Mouse (Mus musculus): ENCODE measurements around the gene Gm12216. TPM values are rescaled to one million over a fixed set of nuclear protein-coding genes. Genes with fewer than 3 reads are reported as not detected.

Gm12216 gene
- total and polyA plus RNA-seq, 3 experiments: not detected

GRCm38 (mm10) chr11:53777736-53778135 is 81.3 kb downstream of the Gm12216 start:
- H3K9ac ChIP-seq (ENCODE audit: control insufficient read depth, low read depth, low read length, poor library complexity, severe bottlenecking): no peak overlapping the region
- no peak overlapping the region for H3K4me3 ChIP-seq (ENCODE audit: control insufficient read depth in 1 of 2, insufficient read depth in 1 of 2, low read depth in 2 of 2, low read length in 2 of 2)
- peaks cover 0 to 9% of the 10 kb centered on the region in 2 experiments; a peak in 2 of 4 replicates for H3K36me3 ChIP-seq (ENCODE audit: control insufficient read depth in 1 of 2, insufficient read depth in 2 of 2, low read length in 2 of 2)
- H3K27me3 ChIP-seq (ENCODE audit: control insufficient read depth in 1 of 2, insufficient read depth in 2 of 2, low read length in 2 of 2): no peaks in the 10 kb centered on the region
- peaks cover 7 to 17% of the 10 kb centered on the region in 2 experiments; a peak in 3 of 4 replicates for H3K4me1 ChIP-seq (ENCODE audit: control insufficient read depth in 1 of 2, insufficient read depth in 2 of 2, low read length in 2 of 2)
- no peak for DNase-seq (ENCODE audit: low read depth, low spot score)
- H3K27ac ChIP-seq (ENCODE audit: control insufficient read depth, low read depth, low read length): no peak overlapping the region
- H3K9me3 ChIP-seq (replicated peaks; ENCODE audit: insufficient read depth, low read length): no peaks in the 10 kb centered on the region
- TF ChIP-seq USF1 (IDR thresholded peaks at IDR 0.05; ENCODE audit: low read depth, low read length) (no peak), MXI1 (IDR thresholded peaks at IDR 0.05; ENCODE audit: low read depth, low read length) (no peak), SMC3 (IDR thresholded peaks at IDR 0.05; ENCODE audit: low read depth, low read length) (no peak), MYC (IDR thresholded peaks at IDR 0.05; ENCODE audit: low read depth, low read length) (no peak), UBTF (IDR thresholded peaks at IDR 0.05; ENCODE audit: borderline replicate concordance, insufficient read depth, low read depth, low read length) (no peak), HCFC1 (IDR thresholded peaks at IDR 0.05; ENCODE audit: low read depth, low read length) (no peak), TAL1 (IDR thresholded peaks at IDR 0.05; ENCODE audit: low read length) (no peak), POLR2AphosphoS2 (IDR thresholded peaks at IDR 0.05; ENCODE audit: low read length) (no peak), KAT2A (conservative IDR thresholded peaks at IDR 0.05; ENCODE audit: low read depth, low read length) (no peak)
- H3K79me2 ChIP-seq (ENCODE audit: control insufficient read depth, insufficient read depth, low read length, poor library complexity): no peaks in the 10 kb centered on the region

- H3K4me1 ChIP-seq (ENCODE audit: control insufficient read depth in 1 of 2, insufficient read depth in 2 of 2, low read length in 2 of 2): peaks cover 6 to 15% of the 10 kb centered on the region in 2 experiments; a peak in 3 of 4 replicates
Measured at GRCm38 (mm10) chr11:53774659-53775255, 84.3 kb downstream of the Gm12216 start.

GRCm38 (mm10) chr11:53773641-53774360 is 85.3 kb downstream of the Gm12216 start:
- no peak for DNase-seq (ENCODE audit: low read depth, low spot score)
- Histone ChIP-seq H3K4me3 (ENCODE audit: control insufficient read depth in 1 of 2, insufficient read depth in 1 of 2, low read depth in 2 of 2, low read length in 2 of 2) (no peak overlapping the region), H3K4me1 (ENCODE audit: control insufficient read depth in 1 of 2, insufficient read depth in 2 of 2, low read length in 2 of 2) (peaks cover 0 to 10% of the 10 kb centered on the region in 2 experiments; a peak in 2 of 4 replicates), H3K9ac (ENCODE audit: control insufficient read depth, low read depth, low read length, poor library complexity, severe bottlenecking) (no peak overlapping the region), H3K79me2 (ENCODE audit: control insufficient read depth, insufficient read depth, low read length, poor library complexity) (no peaks in the 10 kb centered on the region), H3K9me3 (replicated peaks; ENCODE audit: insufficient read depth, low read length) (no peaks in the 10 kb centered on the region), H3K27me3 (ENCODE audit: control insufficient read depth in 1 of 2, insufficient read depth in 2 of 2, low read length in 2 of 2) (peaks cover 0 to 4% of the 10 kb centered on the region in 2 experiments; a peak in 1 of 4 replicates), H3K36me3 (ENCODE audit: control insufficient read depth in 1 of 2, insufficient read depth in 2 of 2, low read length in 2 of 2) (peaks cover 0 to 2% of the 10 kb centered on the region in 2 experiments; a peak in 2 of 4 replicates), H3K27ac (ENCODE audit: control insufficient read depth, low read depth, low read length) (no peak overlapping the region)
- TF ChIP-seq ETS1 (IDR thresholded peaks at IDR 0.05; ENCODE audit: low read depth, low read length) (no peak), BHLHE40 (IDR thresholded peaks at IDR 0.05; ENCODE audit: borderline replicate concordance, low read depth, low read length) (no peak), ELF1 (IDR thresholded peaks at IDR 0.05; ENCODE audit: low read depth, low read length) (no peak), JUND (IDR thresholded peaks at IDR 0.05; ENCODE audit: low read depth, low read length) (no peak), TBP (IDR thresholded peaks at IDR 0.05; ENCODE audit: low read depth, low read length) (no peak), CHD1 (IDR thresholded peaks at IDR 0.05; ENCODE audit: low read depth, low read length) (no peak), USF2 (IDR thresholded peaks at IDR 0.05; ENCODE audit: borderline replicate concordance in 1 of 2, insufficient read depth in 1 of 2, low read depth in 1 of 2, low read length in 2 of 2) (no peak), MYC (IDR thresholded peaks at IDR 0.05; ENCODE audit: low read depth, low read length) (no peak), SMC3 (IDR thresholded peaks at IDR 0.05; ENCODE audit: low read depth, low read length) (no peak), CHD2 (IDR thresholded peaks at IDR 0.05; ENCODE audit: low read length) (no peak), CTCF (IDR thresholded peaks at IDR 0.05 in 2 of 3, conservative IDR thresholded peaks at IDR 0.05 in 1 of 3; ENCODE audit: control insufficient read depth in 1 of 3, insufficient read depth in 1 of 3, low read depth in 2 of 3, low read length in 3 of 3, poor library complexity in 1 of 3, severe bottlenecking in 1 of 3) (no peak), KAT2A (conservative IDR thresholded peaks at IDR 0.05; ENCODE audit: low read depth, low read length) (no peak), POLR2A (IDR thresholded peaks at IDR 0.05; ENCODE audit: control insufficient read depth in 1 of 2, insufficient read depth in 1 of 2, low read depth in 1 of 2, low read length in 2 of 2, poor library complexity in 1 of 2) (no peak)

More at GRCm38 (mm10) chr11:53774659-53775255, 84.3 kb downstream of the Gm12216 start:
- Histone ChIP-seq H3K36me3 (ENCODE audit: control insufficient read depth in 1 of 2, insufficient read depth in 2 of 2, low read length in 2 of 2) (peaks cover 0 to 8% of the 10 kb centered on the region in 2 experiments; a peak in 2 of 4 replicates), H3K9me3 (replicated peaks; ENCODE audit: insufficient read depth, low read length) (no peaks in the 10 kb centered on the region), H3K27me3 (ENCODE audit: control insufficient read depth in 1 of 2, insufficient read depth in 2 of 2, low read length in 2 of 2) (peaks cover 0 to 4% of the 10 kb centered on the region in 2 experiments; a peak in 1 of 4 replicates), H3K4me3 (ENCODE audit: control insufficient read depth in 1 of 2, insufficient read depth in 1 of 2, low read depth in 2 of 2, low read length in 2 of 2) (no peak overlapping the region), H3K79me2 (ENCODE audit: control insufficient read depth, insufficient read depth, low read length, poor library complexity) (no peaks in the 10 kb centered on the region), H3K9ac (ENCODE audit: control insufficient read depth, low read depth, low read length, poor library complexity, severe bottlenecking) (no peak overlapping the region), H3K27ac (ENCODE audit: control insufficient read depth, low read depth, low read length) (no peak overlapping the region)
- DNase-seq (ENCODE audit: low read depth, low spot score): no peak
- no peak for TF ChIP-seq POLR2AphosphoS2 (IDR thresholded peaks at IDR 0.05; ENCODE audit: low read length)
- no peak for TF ChIP-seq CHD2 (IDR thresholded peaks at IDR 0.05; ENCODE audit: low read length)
- no peak for TF ChIP-seq SMC3 (IDR thresholded peaks at IDR 0.05; ENCODE audit: low read depth, low read length)
- no peak for TF ChIP-seq ZC3H11A (IDR thresholded peaks at IDR 0.05; ENCODE audit: low read depth, low read length)
